Mouse (Mus musculus) right cerebral cortex, postnatal 25 days (tissue): ENCODE data around the gene Gm2237.
"Not testable (repeated sequence)": the region's sequence is repeated elsewhere in the genome, so short reads cannot be mapped to it uniquely, and the experiment has no call there.

Experiments used
- DNase-seq: peaks from one replicate; pipeline ENCODE4 v3.0.0; 2022

The Gm2237 gene

GRCm38 (mm10) chr14:19584804-19585667 is at the start of gene Gm2237:
TSS of gene Gm2237 (minus strand) at chr14:19585135.
- DNase-seq = peak; percentile 11

- DNase-seq = not testable (repeated sequence)
Measured at GRCm38 (mm10) chr14:19602481-19602880, 17.5 kb upstream of the Gm2237 start, which contains the start of gene Gm5458. TSS of gene Gm5458 (minus strand) at chr14:19602581.

- DNase-seq = not testable (repeated sequence)
Measured at GRCm38 (mm10) chr14:19549863-19550262, 35.1 kb downstream of the Gm2237 start, which contains the start of gene Gm2244. TSS of gene Gm2244 (minus strand) at chr14:19549963.
